Mouse (Mus musculus) midbrain, embryonic 16.5 days (tissue): ENCODE measurements around the gene Bbc3. TPM values are rescaled to one million over a fixed set of nuclear protein-coding genes. Genes with fewer than 3 reads are reported as not detected.
"Not testable (repeated sequence)": the region's sequence is repeated elsewhere in the genome, so short reads cannot be mapped to it uniquely, and the experiment has no call there.

Experiments
- ATAC-seq: fragments of 200-750 bp; cut with Nextera tagmentation; 2 replicates; pipeline ENCODE4 v1.8.0; 2017; ENCODE audit warnings: moderate TSS enrichment
- H3K27ac ChIP-seq: fragments of 300-500 bp; sonication (generic); 2 replicates; pipeline ENCODE4 v1.5.1; 2014; ENCODE audit warnings: mild to moderate bottlenecking, low read length, mixed read lengths
- H3K27me3 ChIP-seq: fragments of 300-500 bp; sonication (generic); 2 replicates; pipeline ENCODE4 v1.6.1; 2014; ENCODE audit warnings: low read depth, low read length, mixed read lengths; ENCODE audit not compliant: control insufficient read depth, insufficient read depth
- H3K36me3 ChIP-seq: fragments of 300-500 bp; sonication (generic); 2 replicates; pipeline ENCODE4 v1.6.1; 2014; ENCODE audit warnings: mild to moderate bottlenecking, low read length, moderate library complexity, mixed read lengths; ENCODE audit not compliant: control insufficient read depth, insufficient read depth
- H3K4me1 ChIP-seq: fragments of 300-500 bp; sonication (generic); 2 replicates; pipeline ENCODE4 v1.6.1; 2014; ENCODE audit warnings: mild to moderate bottlenecking, low read length, mixed read lengths; ENCODE audit not compliant: control insufficient read depth, insufficient read depth
- H3K4me2 ChIP-seq: fragments of 300-500 bp; sonication (generic); 2 replicates; pipeline ENCODE4 v1.6.1; 2014; ENCODE audit warnings: mild to moderate bottlenecking, low read length, mixed read lengths
- H3K4me3 ChIP-seq: fragments of 300-500 bp; sonication (generic); 2 replicates; pipeline ENCODE4 v1.5.1; 2014; ENCODE audit warnings: low read depth, mild to moderate bottlenecking, low read length, moderate library complexity, mixed read lengths
- H3K9ac ChIP-seq: fragments of 300-500 bp; sonication (generic); 2 replicates; pipeline ENCODE4 v1.6.1; 2014; ENCODE audit warnings: low read depth, low read length, mixed read lengths
- H3K9me3 ChIP-seq: fragments of 300-500 bp; sonication (generic); replicated peaks from 2 replicates; pipeline ENCODE4 v1.6.1; 2014; ENCODE audit warnings: mild to moderate bottlenecking, low read length, mixed read lengths; ENCODE audit not compliant: control insufficient read depth, poor library complexity, severe bottlenecking
- WGBS: fragments of 180-500 bp; shearing (Covaris S2); extraction: QIAGEN DNeasy Blood & Tissue Kit; methylation state at CpG from one replicate; pipeline ENCODE4 v1.1.7; 2014; 5-methylcytosine and 5-hydroxymethylcytosine counted together
- polyA plus RNA-seq: library from polyadenylated mRNA; unstranded; fragments of >200 nt; fragmentation: Nextera tagmentation; extraction: Ambion mirVana; gene quantifications from 2 replicates; pipeline ENCODE4 v1.2.1, GENCODE M21; 2015

Bbc3 gene
- polyA plus RNA-seq, 1 experiment from 2014 or later: 30.0 TPM

DNA sequence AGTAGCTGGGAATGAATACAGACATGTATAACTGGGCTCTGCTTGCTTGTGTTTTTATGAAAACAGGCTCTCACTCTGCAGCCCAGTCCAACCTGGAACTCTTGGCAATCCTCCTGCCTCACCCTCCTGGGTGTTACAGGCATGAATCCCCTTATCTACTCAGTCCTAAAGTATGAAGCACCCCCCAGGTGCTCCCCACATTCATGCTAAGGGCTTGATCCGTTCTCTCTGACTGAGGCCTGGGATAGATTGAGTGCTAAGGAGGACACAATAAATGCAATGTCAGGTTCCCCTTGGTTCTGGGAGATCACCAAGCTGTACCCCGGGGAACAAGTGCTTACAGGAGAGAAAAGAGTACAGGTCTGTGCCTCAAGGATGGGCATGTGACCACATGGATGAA, 10.6 kb upstream of the Bbc3 start:
- H3K27ac ChIP-seq: no peak overlapping the region
- no peak overlapping the region for H3K4me2 ChIP-seq

DNA sequence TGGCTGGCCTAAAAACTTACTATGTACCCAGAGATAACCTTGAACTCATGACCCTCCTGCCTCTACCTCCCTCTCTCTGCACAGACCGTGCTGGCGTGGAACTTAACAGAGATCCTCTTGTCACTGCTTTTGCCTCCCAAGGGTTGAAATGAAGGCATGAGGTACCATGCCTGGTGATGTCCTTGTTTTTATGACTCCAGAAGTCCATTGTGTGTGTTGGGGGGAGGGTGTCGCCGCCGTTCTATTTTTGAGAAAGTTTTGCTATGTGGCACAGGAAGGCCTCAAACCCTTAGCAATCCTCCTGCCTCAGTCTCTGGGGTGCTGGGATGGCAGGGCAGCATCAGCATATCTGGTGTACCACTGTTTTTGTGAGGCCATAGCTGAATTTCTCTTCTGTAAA, 9.3 kb upstream of the Bbc3 start:
- peak overlapping the region; percentile 69 for H3K27ac ChIP-seq
- no peak for ATAC-seq
- H3K4me3 ChIP-seq: peak overlapping the region; percentile 50
- H3K9me3 ChIP-seq: no peaks in the 10 kb centered on the region
- no peaks in the 10 kb centered on the region for H3K36me3 ChIP-seq
- peak overlapping the region; percentile 85 for H3K4me2 ChIP-seq
- WGBS: 82% methylated on average over 5 of the region's 5 CpGs
- no peaks in the 10 kb centered on the region for H3K27me3 ChIP-seq
- H3K4me1 ChIP-seq: peaks cover 38% of the 10 kb centered on the region
- H3K9ac ChIP-seq: peak overlapping the region; percentile 68; the same call in 1 of the 2 replicates

More for the DNA sequence above, 10.6 kb upstream of the Bbc3 start:
- H3K4me3 ChIP-seq: no peak overlapping the region
- 80% methylated on average over 2 of the region's 2 CpGs for WGBS
- H3K9ac ChIP-seq: no peak overlapping the region
- no peaks in the 10 kb centered on the region for H3K36me3 ChIP-seq
- peaks cover 38% of the 10 kb centered on the region for H3K4me1 ChIP-seq
- no peaks in the 10 kb centered on the region for H3K9me3 ChIP-seq
- no peaks in the 10 kb centered on the region for H3K27me3 ChIP-seq
- no peak for ATAC-seq

DNA sequence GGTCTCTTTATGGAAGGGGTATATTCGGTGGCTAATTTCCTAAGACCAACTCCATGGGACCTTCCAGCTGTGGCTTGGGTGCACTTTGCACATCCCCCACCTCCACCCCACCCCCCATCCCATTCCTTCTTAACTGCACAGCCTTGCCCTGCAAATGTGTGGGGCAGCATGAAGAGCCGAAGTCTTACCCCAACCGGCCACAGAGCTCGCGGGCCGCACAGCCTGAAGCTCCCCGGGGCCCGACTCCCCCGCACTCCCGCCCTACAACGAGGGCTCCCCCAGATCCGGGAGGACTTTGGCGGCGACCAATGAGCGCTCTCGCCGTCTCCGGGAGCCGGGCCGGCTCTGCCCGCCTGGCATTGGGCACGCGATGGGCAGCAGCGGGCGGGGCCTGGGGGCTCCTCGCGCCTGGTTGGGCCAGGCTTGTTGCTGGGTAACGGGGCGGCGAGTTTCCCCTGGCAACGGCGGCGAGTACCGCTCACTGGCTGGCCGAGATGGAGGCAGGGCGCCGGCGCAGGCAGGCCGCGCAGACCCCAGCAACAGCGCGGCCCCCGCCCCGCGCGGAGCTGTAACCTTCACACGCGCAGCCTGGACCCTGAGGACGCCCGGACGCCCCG, 8.7 kb upstream of the Bbc3 start:
- Histone ChIP-seq H3K4me3 (peak overlapping the region; percentile 50), H3K27me3 (no peaks in the 10 kb centered on the region), H3K4me1 (peaks cover 36% of the 10 kb centered on the region), H3K9me3 (no peaks in the 10 kb centered on the region), H3K9ac (peak overlapping the region; percentile 68), H3K4me2 (peak overlapping the region; percentile 85), H3K36me3 (no peaks in the 10 kb centered on the region), H3K27ac (peak overlapping the region; percentile 76)
- WGBS: 1% methylated on average over 51 of the region's 52 CpGs
- ATAC-seq: peak; percentile 95

GRCm38 (mm10) chr7:16307141-16307540, 1.1 kb upstream of the Bbc3 start:
- 72% methylated on average over 6 of the region's 6 CpGs for WGBS
- not testable (repeated sequence) for H3K27ac ChIP-seq, H3K9me3 ChIP-seq, ATAC-seq, H3K4me3 ChIP-seq, H3K27me3 ChIP-seq, H3K9ac ChIP-seq, H3K4me2 ChIP-seq, H3K36me3 ChIP-seq
- H3K4me1 ChIP-seq: peaks cover 17% of the 10 kb centered on the region

- Histone ChIP-seq H3K36me3 (no peaks in the 10 kb centered on the region), H3K9ac (peak overlapping the region; percentile 81), H3K27ac (peak overlapping the region; percentile 14), H3K4me2 (peak overlapping the region; percentile 97), H3K27me3 (no peaks in the 10 kb centered on the region), H3K9me3 (no peaks in the 10 kb centered on the region), H3K4me1 (peaks cover 33% of the 10 kb centered on the region), H3K4me3 (peak overlapping the region; percentile 78)
- no peak for ATAC-seq
- WGBS: 47% methylated on average over 16 of the region's 16 CpGs
Measured at GRCm38 (mm10) chr7:16308555-16309317, 543 bp downstream of the Bbc3 start.

DNA sequence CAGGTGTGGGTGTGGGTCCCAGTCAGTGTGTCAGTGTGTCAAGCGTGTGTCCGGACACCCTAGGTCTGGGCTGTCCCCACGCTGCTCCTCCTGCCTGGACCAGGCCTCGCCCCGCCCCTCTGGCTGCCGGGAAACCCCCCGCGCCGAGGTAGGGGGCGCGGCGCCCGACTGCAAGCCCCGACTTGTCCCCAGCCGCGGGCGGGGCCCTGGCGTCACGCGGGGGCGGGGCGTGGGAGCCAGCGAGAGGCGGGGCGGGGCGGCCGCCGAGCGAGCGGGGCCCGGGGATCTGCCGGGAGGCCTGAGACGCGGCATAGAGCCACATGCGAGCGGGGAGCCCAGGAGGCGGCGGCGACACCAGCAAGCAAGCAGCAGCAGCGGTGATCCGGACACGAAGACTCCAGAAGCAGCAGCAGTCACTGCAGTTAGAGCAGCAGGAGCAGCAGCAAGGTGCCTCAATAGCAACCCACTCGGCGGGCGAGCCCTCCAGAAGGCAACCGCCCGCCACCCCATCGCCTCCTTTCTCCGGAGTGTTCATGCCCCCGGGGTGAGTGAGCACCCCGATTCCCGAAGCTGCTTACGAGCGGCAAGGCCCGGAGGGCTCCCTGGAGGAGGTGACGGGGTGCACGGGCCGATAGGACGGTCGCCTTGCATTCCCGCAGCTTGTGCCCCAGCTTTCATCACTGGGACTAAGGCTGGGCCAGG, 1.3 kb downstream of the Bbc3 start:
- Histone ChIP-seq H3K4me1 (peaks cover 38% of the 10 kb centered on the region), H3K36me3 (no peaks in the 10 kb centered on the region), H3K9ac (peak overlapping the region; percentile 81), H3K4me2 (peak overlapping the region; percentile 97), H3K4me3 (peak overlapping the region; percentile 78), H3K9me3 (no peaks in the 10 kb centered on the region), H3K27me3 (no peaks in the 10 kb centered on the region), H3K27ac (peak overlapping the region; percentile 75)
- under 1% methylated on average over 43 of the region's 61 CpGs for WGBS
- ATAC-seq: peak; percentile 22; the same call in 1 of the 2 replicates

- WGBS: under 1% methylated on average over 27 of the region's 56 CpGs
- peaks cover 41% of the 10 kb centered on the region for H3K4me1 ChIP-seq
- no peaks in the 10 kb centered on the region for H3K9me3 ChIP-seq
Measured at GRCm38 (mm10) chr7:16310020-16310520, 1.9 kb downstream of the Bbc3 start.

GRCm38 (mm10) chr7:16310521-16311452, 2.6 kb downstream of the Bbc3 start:
- Histone ChIP-seq H3K27ac (peak overlapping the region; percentile 75), H3K4me2 (peak overlapping the region; percentile 97), H3K9me3 (no peaks in the 10 kb centered on the region), H3K36me3 (no peaks in the 10 kb centered on the region), H3K9ac (peak overlapping the region; percentile 81), H3K4me1 (peaks cover 41% of the 10 kb centered on the region), H3K4me3 (peak overlapping the region; percentile 78), H3K27me3 (no peaks in the 10 kb centered on the region)
- WGBS: under 1% methylated on average over 27 of the region's 31 CpGs
- ATAC-seq: peak; percentile 18

More at GRCm38 (mm10) chr7:16310020-16310520, 1.9 kb downstream of the Bbc3 start:
- H3K36me3 ChIP-seq: no peaks in the 10 kb centered on the region
- no peaks in the 10 kb centered on the region for H3K27me3 ChIP-seq
- peak overlapping the region; percentile 97 for H3K4me2 ChIP-seq
- peak; percentile 9 for ATAC-seq
- H3K9ac ChIP-seq: peak overlapping the region; percentile 81
- H3K27ac ChIP-seq: peak overlapping the region; percentile 75
- H3K4me3 ChIP-seq: peak overlapping the region; percentile 78
